Mouse (Mus musculus) G1E (cell line): ENCODE measurements around the gene Lmna. TPM values are rescaled to one million over a fixed set of nuclear protein-coding genes. Genes with fewer than 3 reads are reported as not detected.

Source experiments
- ATAC-seq: 2 replicates; pipeline ENCODE4 v1.8.0; 2016; ENCODE audit warnings: mild to moderate bottlenecking; ENCODE audit not compliant: insufficient number of reproducible peaks, poor library complexity, low FRiP score, severe bottlenecking; ENCODE audit errors: extremely low read depth
- DNase-seq: peaks from one replicate; pipeline ENCODE4 v3.0.0; 2012; ENCODE audit warnings: low spot score
- H3K27me3 ChIP-seq: 2 replicates; pipeline ENCODE4 v1.6.1; 2012; ENCODE audit warnings: mild to moderate bottlenecking, low read length, inconsistent platforms; ENCODE audit not compliant: insufficient read depth
- H3K36me3 ChIP-seq: replicated peaks from 2 replicates; pipeline ENCODE3; 2012; ENCODE audit warnings: mild to moderate bottlenecking, inconsistent platforms
- H3K4me1 ChIP-seq: 2 replicates; pipeline ENCODE4 v1.6.1; 2012; ENCODE audit warnings: low read depth, low read length, inconsistent platforms, mixed read lengths; ENCODE audit not compliant: insufficient read depth
- H3K4me3 ChIP-seq: 2 replicates; pipeline ENCODE4 v1.5.1; 2012; ENCODE audit warnings: low read depth, mild to moderate bottlenecking, inconsistent platforms, low read length, moderate library complexity, mixed read lengths
- H3K9me3 ChIP-seq: replicated peaks from 2 replicates; pipeline ENCODE4 v1.6.1; 2012; ENCODE audit warnings: inconsistent platforms
- CTCF ChIP-seq: IDR thresholded peaks from 2 replicates; pipeline ENCODE4 v1.5.1; 2012; ENCODE audit warnings: low read depth, low read length, inconsistent platforms, mixed read lengths
- GATA1 ChIP-seq: IDR thresholded peaks from 2 replicates; pipeline ENCODE4 v1.6.1; 2012; ENCODE audit warnings: borderline replicate concordance, low read length, inconsistent platforms, mixed read lengths
- GATA2 ChIP-seq: IDR thresholded peaks from 2 replicates; pipeline ENCODE4 v1.6.1; 2012; ENCODE audit warnings: low read depth, low read length, inconsistent platforms, borderline replicate concordance
- POLR2AphosphoS5 ChIP-seq: IDR thresholded peaks from 2 replicates; pipeline ENCODE4 v1.6.1; 2012; ENCODE audit warnings: low read depth, low read length, inconsistent platforms; ENCODE audit not compliant: insufficient replicate concordance
- TAL1 ChIP-seq: conservative IDR thresholded peaks from 2 replicates; pipeline ENCODE4 v1.6.1; 2012; ENCODE audit warnings: low read depth, low read length, inconsistent platforms, mixed read lengths
- polyA plus RNA-seq: library from polyadenylated mRNA; stranded (reverse); fragments of >175 nt; gene quantifications from 2 replicates; pipeline ENCODE4 v1.2.3, GENCODE M21; 2012
- total RNA-seq, 2 experiments: library from RNA; stranded (forward) in 1 of 2; stranded (reverse) in 1 of 2; fragments of 200-1000 nt in 1 of 2; fragments of >200 nt in 1 of 2; fragmentation: Nextera tagmentation in 1 of 2; gene quantifications; 2 replicates each; pipeline ENCODE4 v1.2.3; 2014 to 2017

Gene Lmna
- total and polyA plus RNA-seq, 3 experiments: 72.1 to 336 (median 98.2) TPM

DNA sequence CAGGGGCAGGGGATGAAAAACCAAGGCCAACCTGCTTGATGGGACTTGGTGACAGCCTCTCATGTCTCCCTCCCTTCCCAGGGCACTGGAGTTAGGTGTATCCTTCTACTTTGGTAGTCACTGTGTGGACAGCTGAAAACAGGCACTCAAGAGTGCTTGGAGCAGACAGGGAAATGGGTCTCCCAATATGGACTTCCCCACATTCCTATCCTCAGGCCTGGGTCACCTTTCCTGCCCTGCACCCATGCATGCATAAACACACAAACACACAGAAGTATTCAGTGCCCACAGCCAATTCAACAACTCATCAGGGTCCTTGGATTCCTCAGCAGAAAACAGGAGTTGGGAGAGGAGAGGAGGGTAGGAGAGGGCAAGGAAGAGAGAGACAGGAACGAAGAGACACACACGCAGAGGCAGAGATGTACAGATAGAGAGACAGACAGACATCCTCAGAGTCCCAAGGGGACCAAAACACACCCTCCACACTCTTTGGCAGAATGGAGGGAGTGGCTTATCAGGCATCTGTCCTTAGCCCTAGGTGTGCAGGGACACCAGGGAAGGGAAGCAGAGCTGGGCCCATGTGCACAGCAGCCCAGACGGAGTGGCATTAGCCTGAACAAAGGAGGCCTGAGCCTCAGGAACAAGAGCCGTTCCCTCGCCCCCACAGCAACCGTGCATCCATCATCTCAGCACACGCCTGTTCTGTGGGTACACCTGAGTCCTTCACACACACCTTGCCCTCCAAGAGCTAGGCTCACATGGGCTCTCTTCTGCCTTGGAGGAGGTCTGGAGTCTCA is 19.6 kb upstream of the Lmna start:
- no peak for ATAC-seq
- no peak for TF ChIP-seq TAL1
- TF ChIP-seq POLR2AphosphoS5: no peak
- no peak for TF ChIP-seq CTCF
- no peak for TF ChIP-seq GATA1
- TF ChIP-seq GATA2: no peak
- no peak for DNase-seq
- Histone ChIP-seq H3K4me3 (peak overlapping the region; percentile 61; the same call in 1 of the 2 replicates), H3K36me3 (peaks cover 40% of the 10 kb centered on the region), H3K27me3 (peaks cover 3% of the 10 kb centered on the region; the same call in 1 of the 2 replicates), H3K9me3 (no peaks in the 10 kb centered on the region), H3K4me1 (peaks cover 62% of the 10 kb centered on the region)

DNA sequence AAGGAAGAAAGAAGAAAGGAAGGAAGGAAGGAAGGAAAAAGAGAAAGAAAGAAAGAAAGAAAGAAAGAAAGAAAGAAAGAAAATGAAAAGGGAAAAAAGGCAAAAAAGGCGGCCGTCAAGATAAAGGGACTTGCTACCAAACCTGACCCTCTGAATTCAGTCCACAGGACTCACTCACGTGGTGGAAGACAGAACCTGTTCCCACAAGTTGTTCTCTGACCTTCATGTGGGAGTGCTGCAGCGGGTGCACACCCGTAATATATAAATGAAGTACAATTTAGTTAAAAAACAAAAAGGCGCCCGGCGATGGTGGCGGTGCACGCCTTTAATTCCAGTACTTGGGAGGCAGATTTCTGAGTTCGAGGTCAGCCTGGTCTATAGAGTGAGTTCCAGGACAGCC is 18.9 kb upstream of the Lmna start:
- H3K36me3 ChIP-seq: peaks cover 48% of the 10 kb centered on the region
- H3K4me3 ChIP-seq: no peak overlapping the region
- no peak for ATAC-seq
- DNase-seq: no peak
- TF ChIP-seq CTCF: no peak
- no peak for TF ChIP-seq GATA1
- TF ChIP-seq TAL1: no peak
- no peak for TF ChIP-seq POLR2AphosphoS5
- TF ChIP-seq GATA2: no peak
- peaks cover 57% of the 10 kb centered on the region for H3K4me1 ChIP-seq
- peaks cover 3% of the 10 kb centered on the region; the same call in 1 of the 2 replicates for H3K27me3 ChIP-seq
- no peaks in the 10 kb centered on the region for H3K9me3 ChIP-seq

DNA sequence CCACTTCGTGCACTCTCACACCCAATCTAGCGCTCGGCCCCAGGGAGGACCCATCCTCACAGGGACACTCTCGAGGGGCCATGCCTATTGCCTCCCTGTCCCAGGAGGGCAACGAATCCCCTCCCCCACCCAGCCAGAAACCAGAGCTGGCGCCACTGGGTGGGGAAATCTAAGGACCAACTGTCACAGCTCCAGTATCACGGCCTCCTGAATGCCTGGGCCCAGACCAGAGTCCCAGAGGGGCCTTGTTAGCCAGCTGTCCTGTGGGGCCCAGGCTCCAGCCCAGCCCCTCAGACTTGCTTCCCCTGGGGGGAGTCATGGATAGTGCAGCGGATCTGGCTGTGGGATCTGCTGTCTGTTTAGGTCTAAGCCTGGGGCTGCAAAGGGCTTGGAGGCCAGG is 17.8 kb upstream of the Lmna start:
- DNase-seq: no peak
- Histone ChIP-seq H3K4me3 (peak overlapping the region; percentile 55; the same call in 1 of the 2 replicates), H3K4me1 (peaks cover 46% of the 10 kb centered on the region), H3K9me3 (no peaks in the 10 kb centered on the region), H3K27me3 (peaks cover under 1% of the 10 kb centered on the region; the same call in 1 of the 2 replicates), H3K36me3 (peaks cover 58% of the 10 kb centered on the region)
- TF ChIP-seq POLR2AphosphoS5: no peak
- no peak for TF ChIP-seq GATA1
- no peak for TF ChIP-seq CTCF
- no peak for TF ChIP-seq TAL1
- TF ChIP-seq GATA2: no peak
- no peak for ATAC-seq

DNA sequence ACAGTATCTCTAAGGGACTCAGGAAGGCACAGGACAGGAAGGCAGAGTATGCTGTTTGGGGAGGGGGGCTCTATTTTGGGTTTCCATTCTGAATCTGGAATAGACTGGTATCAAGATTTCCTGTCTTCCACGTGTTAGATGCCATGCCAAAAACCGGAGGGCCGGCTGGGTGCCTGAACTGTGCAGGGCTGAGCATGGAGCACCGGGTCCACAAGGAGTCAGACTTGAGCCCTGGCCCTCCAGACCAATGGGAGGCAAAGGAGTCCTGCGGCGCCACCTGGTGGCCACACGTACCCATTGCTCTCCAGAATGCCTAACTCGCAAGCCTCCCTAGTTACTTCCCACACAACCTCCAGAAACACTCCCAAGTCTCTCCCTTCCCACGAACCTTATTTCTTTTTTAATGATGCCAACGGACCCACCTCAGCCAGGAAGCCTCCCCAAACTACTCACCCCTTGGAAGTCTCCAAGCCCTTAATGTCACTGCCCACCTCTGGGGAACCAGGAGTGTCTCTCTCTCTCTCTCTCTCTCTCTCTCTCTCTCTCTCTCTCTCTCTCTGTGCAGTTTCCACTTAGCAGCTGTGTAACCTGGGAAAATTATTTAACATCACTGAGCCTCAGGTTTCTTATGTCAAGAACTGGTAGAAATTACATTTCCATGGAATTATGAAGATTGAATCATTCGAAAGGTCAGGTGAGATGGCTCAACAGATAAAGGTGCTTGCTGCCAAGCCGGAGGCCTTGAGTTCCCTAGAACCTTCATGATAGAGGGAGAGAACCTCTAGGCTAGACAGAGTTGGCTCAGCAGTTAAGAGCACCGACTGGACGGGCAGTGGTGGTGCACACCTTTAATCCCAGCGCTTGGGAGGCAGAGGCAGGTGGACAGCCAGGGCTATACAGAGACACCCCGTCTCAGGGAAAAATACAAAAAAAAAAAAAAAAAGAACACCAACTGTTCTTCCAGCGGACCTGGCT is 16.7 kb upstream of the Lmna start:
- peak; percentile 78 for ATAC-seq
- H3K36me3 ChIP-seq: peaks cover 64% of the 10 kb centered on the region
- H3K4me3 ChIP-seq: no peak overlapping the region
- no peaks in the 10 kb centered on the region for H3K9me3 ChIP-seq
- no peaks in the 10 kb centered on the region for H3K27me3 ChIP-seq
- H3K4me1 ChIP-seq: peaks cover 52% of the 10 kb centered on the region
- peak; percentile 83 for DNase-seq
- no peak for TF ChIP-seq GATA1
- no peak for TF ChIP-seq TAL1
- TF ChIP-seq CTCF: peak; percentile 98

DNA sequence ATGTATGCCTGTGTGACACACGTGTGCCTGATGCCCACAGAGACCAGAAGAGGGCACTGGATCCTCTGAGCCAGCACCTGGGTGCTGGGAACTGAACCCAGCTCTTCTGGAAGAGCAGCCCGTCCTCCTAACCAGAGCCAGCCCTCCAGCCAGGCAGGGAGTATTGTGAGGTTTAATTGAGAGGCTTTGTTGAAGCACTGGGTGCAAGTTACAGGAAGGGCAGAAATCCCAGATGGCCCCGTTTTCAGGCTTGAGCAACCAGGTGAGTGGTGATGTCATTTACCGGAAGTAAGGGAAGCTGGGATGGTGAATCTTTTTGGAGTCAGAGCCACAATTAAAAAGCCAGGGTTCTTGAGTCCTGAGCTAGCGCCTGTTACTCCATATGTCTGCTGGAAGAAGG is 15.3 kb upstream of the Lmna start:
- ATAC-seq: no peak
- TF ChIP-seq CTCF: no peak
- TF ChIP-seq POLR2AphosphoS5: no peak
- TF ChIP-seq TAL1: no peak
- no peak for TF ChIP-seq GATA2
- Histone ChIP-seq H3K36me3 (peaks cover 64% of the 10 kb centered on the region), H3K4me1 (peaks cover 50% of the 10 kb centered on the region), H3K9me3 (no peaks in the 10 kb centered on the region), H3K4me3 (no peak overlapping the region), H3K27me3 (no peaks in the 10 kb centered on the region)
- no peak for DNase-seq

DNA sequence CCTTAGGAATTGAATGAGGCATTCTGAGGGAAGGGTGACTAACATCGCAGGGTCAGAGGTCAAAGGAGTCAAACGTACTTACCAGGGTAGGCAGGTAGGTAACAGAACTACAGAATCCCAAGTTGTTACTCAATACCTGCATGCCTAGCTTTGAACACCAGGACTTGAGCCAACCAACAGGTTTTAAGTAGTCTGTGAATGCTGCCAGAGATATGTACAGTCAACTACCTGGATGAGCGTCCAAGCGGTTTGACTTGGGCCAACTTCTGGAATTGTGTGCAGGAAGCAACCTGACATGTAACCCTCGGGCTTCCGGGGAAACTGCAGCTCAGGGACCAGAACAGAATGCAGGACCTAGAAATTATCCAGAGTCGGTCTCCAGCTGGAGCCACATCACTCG is 13.3 kb upstream of the Lmna start:
- ATAC-seq: no peak
- TF ChIP-seq TAL1 (no peak), CTCF (no peak), GATA2 (no peak), POLR2AphosphoS5 (no peak), GATA1 (no peak)
- peaks cover 43% of the 10 kb centered on the region for H3K4me1 ChIP-seq
- no peak for DNase-seq
- peaks cover 50% of the 10 kb centered on the region for H3K36me3 ChIP-seq
- no peaks in the 10 kb centered on the region for H3K9me3 ChIP-seq
- no peaks in the 10 kb centered on the region; the same call in 1 of the 2 replicates for H3K27me3 ChIP-seq
- H3K4me3 ChIP-seq: no peak overlapping the region
